Mouse (Mus musculus) heart, postnatal 10 days (tissue): Measurements from ENCODE around the gene Cmah. TPM values are rescaled to one million over a fixed set of nuclear protein-coding genes. Genes with fewer than 3 reads are reported as not detected.

Experiments
- DNase-seq, 2 experiments: peaks; one replicate each; pipeline ENCODE4 v3.0.0; 2021
- intact Hi-C: fragments of 180-260 bp; cut with DNase I; formaldehyde crosslinking; loops from one replicate; pipeline ENCODE4 v1.15.1; 2025
- total RNA-seq, 2 experiments: library from RNA; stranded (reverse); gene quantifications; 2 replicates each; pipeline ENCODE4 v1.2.3; 2021

The Cmah gene
- total RNA-seq, 2 experiments from 2014 or later = 2.0 to 2.3 TPM

- DNase-seq = no peak
- intact Hi-C loops = no loop called here
Measured at GRCm38 (mm10) chr13:24501179-24501905, 174.1 kb downstream of the Cmah start.

GRCm38 (mm10) chr13:24501919-24502318 lies 174.7 kb downstream of the Cmah start:
- no peak for DNase-seq
- intact Hi-C loops = no loop called here

DNA sequence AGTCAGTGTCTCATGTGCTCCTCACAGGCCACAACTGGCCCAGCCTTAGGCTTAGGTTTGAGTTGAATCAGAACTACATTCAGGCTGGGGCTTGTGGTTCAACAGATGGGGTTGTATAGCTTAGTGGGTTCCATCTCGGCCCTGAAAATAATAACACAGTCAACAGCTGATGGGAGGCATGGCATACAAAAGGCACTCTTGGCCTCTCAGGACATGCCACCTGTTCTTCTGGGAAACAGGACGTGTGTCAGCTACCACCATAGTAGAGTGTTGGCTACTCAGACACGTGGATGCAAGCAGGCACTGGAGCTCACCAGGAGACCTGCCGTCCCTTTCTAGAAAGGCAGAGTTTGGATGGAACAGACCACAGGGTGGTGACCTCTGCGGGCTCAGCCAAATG lies 178.6 kb downstream of the Cmah start:
- intact Hi-C loops = no loop called here

GRCm38 (mm10) chr13:24507156-24507555 lies 180.0 kb downstream of the Cmah start:
- no peak for DNase-seq
- intact Hi-C loops = no loop called here

More for the DNA sequence above, 178.6 kb downstream of the Cmah start:
- DNase-seq = no peak

GRCm38 (mm10) chr13:24508917-24509316 lies 181.7 kb downstream of the Cmah start:
- intact Hi-C loops = no loop called here
- DNase-seq = no peak

- intact Hi-C loops = no loop called here
- no peak for DNase-seq
Measured at GRCm38 (mm10) chr13:24511367-24511766, 184.2 kb downstream of the Cmah start.

DNA sequence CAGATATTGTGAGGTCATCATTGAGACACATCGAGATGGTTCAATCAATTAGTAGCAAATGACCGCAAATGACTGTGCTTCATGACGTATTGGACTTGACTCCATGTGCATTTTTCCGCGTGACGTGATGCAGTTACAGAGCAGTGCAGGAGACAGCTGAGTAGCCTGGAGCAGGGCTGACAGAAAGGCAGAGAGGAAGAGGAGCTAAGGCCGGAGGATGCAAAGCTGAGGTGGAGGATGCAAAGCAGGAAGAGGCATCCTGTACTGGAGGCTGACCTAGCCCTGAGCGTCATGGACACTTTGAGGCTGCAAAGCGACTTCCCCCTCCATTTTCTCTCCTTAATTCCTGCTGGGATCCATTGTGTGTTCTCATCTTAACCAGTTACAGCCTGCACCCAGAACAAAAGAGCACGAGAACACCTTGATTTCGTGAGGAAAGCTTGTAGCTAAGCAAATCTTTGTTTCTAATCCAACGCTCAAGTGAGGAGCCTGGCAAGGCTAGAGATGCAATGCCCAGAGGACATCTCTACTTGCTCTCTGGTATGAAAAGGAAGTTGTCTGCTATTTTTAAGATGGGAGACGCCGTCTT lies 184.8 kb downstream of the Cmah start:
- intact Hi-C loops = no loop called here

GRCm38 (mm10) chr13:24513717-24514116 lies 186.5 kb downstream of the Cmah start:
- intact Hi-C loops = no loop called here
- no peak for DNase-seq

More for the DNA sequence above, 184.8 kb downstream of the Cmah start:
- DNase-seq = no peak

DNA sequence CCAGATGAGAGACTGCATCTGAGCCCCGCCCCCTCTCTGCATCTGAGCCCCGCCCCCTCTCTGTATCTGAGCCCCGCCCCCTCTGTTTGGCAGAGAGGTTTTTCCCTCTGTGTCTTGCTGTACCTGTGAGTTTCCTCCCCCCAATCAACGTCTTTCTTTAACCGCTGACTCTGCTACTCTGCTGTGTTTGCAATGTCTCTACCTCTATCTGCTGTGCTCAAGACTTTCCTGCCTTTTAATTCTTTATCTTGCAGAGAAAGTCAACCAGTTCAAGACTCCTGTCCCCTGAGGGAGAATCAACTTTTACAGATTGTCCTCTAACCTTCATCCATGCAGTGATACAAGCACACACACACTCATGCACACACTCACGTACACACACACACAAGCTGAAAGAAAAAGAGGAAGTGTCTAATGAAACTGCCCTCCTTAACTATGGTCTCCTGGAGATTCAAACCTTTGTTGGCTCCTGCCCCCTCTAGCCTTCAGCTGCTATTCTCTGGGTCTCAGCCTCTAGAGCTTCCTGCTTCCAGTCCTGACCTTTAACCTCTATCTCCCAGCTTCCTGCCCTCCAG lies 188.0 kb downstream of the Cmah start:
- intact Hi-C loops = no loop called here
- no peak for DNase-seq

DNA sequence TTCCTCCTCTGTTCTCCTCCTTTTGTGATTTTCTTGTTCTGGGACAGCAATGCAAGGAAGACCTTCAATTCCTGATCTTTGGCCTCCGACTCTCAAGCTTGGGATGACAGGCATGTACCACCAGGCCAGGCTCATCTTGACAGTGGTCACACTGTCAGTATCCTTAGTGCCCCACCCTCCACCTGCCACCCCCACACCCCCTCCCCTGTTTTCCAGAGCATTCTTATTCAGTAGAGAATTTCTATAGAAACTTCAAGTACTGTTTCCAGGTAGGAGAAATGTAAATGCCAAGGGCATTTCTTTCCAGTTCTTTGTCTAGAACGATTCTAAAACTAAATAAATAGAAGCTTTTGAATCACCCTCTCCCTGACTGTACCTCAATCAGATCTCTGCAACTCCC lies 190.6 kb downstream of the Cmah start:
- intact Hi-C loops = no loop called here
- no peak for DNase-seq

- peak; percentile 53 to 64 for DNase-seq
- intact Hi-C loops = loop anchor here (1.0 kb wide), 1 partner anchor 168 kb away; no protein-coding TSS in a partner anchor
Measured at GRCm38 (mm10) chr13:24518887-24519286, 191.7 kb downstream of the Cmah start.

- no peak for DNase-seq
- intact Hi-C loops = loop anchor here (1.0 to 5.0 kb wide), 2 partner anchors 47 to 167 kb away; no protein-coding TSS in a partner anchor
Measured at GRCm38 (mm10) chr13:24519976-24520647, 192.9 kb downstream of the Cmah start.

DNA sequence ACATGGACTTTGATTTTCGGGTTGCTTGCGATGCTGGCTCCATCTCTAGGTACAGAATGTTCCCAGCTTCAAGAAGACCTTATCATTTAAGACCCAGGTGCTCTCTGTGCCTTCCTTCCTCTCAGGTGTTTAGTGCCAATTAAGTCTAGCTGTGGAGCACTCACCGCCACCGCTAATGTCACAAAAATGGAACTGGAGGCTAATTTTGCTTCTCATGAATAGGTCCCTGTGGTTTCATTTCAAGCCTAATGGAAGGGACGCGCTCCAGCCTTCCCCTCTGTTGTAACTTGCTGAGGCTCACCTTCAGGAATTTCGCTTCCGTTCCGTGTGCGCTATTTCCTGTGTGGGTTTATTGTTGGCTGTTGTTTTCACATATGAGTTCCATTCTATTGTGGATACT lies 193.6 kb downstream of the Cmah start:
- intact Hi-C loops = loop anchor here (5.0 kb wide), 1 partner anchor 47 kb away; no protein-coding TSS in a partner anchor
- no peak for DNase-seq

DNA sequence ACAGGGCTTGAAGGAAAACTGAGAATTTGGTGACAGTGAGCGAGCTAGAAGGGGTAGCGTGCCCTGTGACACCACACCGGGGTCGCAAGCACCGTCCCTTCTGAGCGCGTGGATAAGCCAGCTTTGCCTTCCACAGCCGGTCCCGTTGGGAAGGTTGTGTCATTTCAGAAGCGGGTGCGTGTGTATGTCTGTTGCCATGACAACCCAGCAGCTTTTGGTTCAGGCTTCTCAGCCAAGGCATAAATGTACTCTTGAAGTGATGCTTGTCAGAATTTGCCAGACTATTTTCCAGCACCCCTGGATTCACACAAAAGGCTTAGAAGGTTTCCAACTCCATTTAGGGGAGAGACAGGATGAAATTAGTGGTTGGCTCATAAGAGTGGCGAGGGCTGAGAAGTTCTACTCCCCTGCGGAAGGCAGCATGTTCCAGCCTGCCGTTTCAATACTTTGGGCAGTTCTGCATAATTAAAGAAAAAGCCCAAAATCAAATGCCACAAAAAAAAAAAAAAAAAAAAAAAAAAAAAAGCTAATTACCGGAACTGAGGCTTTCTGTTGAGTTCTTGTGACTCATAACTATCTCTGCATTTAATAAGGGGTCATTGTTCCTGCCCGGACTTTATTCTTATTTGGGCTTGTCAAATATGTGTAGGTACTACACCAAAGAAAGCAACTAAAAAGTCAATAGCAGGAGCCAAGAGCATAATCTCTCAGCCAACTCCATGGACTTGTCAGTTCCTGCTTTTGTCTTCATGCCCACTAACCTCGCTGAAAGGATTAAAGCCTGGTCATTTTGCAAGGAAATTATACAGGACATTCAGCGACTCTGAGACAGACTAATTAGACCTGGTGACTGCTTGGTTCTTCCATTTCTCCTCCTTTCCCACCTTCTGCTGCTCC lies 194.5 kb downstream of the Cmah start:
- peak; percentile 38 to 44 for DNase-seq
- intact Hi-C loops = loop anchor here (5.0 kb wide), 1 partner anchor 46 kb away; no protein-coding TSS in a partner anchor

DNA sequence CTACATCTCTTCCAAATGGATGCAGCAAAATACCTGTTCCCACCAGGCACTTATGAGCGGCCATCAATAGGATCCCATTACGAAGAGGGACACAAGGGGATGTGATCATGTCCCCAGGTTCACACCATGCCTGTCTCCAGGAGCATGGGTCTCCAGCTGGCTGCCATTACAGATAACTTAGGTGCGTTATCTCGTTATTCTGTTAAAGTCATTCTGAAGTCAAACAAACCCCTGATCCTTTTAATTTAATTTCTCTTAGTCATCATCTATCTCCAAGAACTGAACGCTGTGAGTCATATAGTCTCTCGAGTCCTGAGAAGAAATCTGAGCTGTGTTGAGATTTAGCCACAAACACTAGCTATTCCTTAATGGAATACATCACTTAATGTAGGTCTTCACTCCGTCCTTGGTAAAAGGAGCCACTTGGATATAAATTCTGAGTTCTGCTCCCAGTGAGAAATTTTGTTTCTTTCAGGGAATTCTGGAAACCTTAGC lies 195.2 kb downstream of the Cmah start:
- no peak for DNase-seq
- intact Hi-C loops = loop anchor here (5.0 kb wide), 1 partner anchor 45 kb away; no protein-coding TSS in a partner anchor

- intact Hi-C loops = loop anchor here (5.0 kb wide), 1 partner anchor 44 kb away; no protein-coding TSS in a partner anchor
- DNase-seq = no peak
Measured at GRCm38 (mm10) chr13:24523587-24524221, 196.5 kb downstream of the Cmah start.

- intact Hi-C loops = loop anchor here (5.0 kb wide), 1 partner anchor 43 kb away; no protein-coding TSS in a partner anchor
- DNase-seq = no peak
Measured at GRCm38 (mm10) chr13:24524468-24524867, 197.3 kb downstream of the Cmah start.

- intact Hi-C loops = no loop called here
- DNase-seq = no peak
Measured at GRCm38 (mm10) chr13:24525551-24525950, 198.3 kb downstream of the Cmah start.

- intact Hi-C loops = no loop called here
- no peak for DNase-seq
Measured at GRCm38 (mm10) chr13:24526916-24527315, 199.7 kb downstream of the Cmah start.
